Mouse (Mus musculus) heart, embryonic 11.5 days (tissue): ENCODE data around the gene Smpdl3a. TPM values are rescaled to one million over a fixed set of nuclear protein-coding genes. Genes with fewer than 3 reads are reported as not detected.

Experiments used
- ATAC-seq: fragments of 200-750 bp; cut with Nextera tagmentation; replicated peaks from 2 replicates; pipeline ENCODE4 v1.8.0; 2017; ENCODE audit warnings: moderate library complexity; ENCODE audit not compliant: insufficient number of reproducible peaks, low FRiP score, low TSS enrichment
- H3K27ac ChIP-seq: fragments of 300-500 bp; sonication (generic); 2 replicates; pipeline ENCODE4 v1.5.1; 2014; ENCODE audit warnings: mild to moderate bottlenecking, low read depth, low read length
- H3K27me3 ChIP-seq: fragments of 300-500 bp; sonication (generic); 2 replicates; pipeline ENCODE4 v1.6.1; 2014; ENCODE audit warnings: mild to moderate bottlenecking, low read length, mixed read lengths; ENCODE audit not compliant: control insufficient read depth, insufficient read depth
- H3K36me3 ChIP-seq: fragments of 300-500 bp; sonication (generic); 2 replicates; pipeline ENCODE4 v1.6.1; 2014; ENCODE audit warnings: mild to moderate bottlenecking, low read length, moderate library complexity, mixed read lengths; ENCODE audit not compliant: control insufficient read depth, insufficient read depth
- H3K4me1 ChIP-seq: fragments of 300-500 bp; sonication (generic); 2 replicates; pipeline ENCODE4 v1.6.1; 2014; ENCODE audit warnings: low read length; ENCODE audit not compliant: control insufficient read depth, insufficient read depth
- H3K4me2 ChIP-seq: fragments of 300-500 bp; sonication (generic); 2 replicates; pipeline ENCODE4 v1.6.1; 2014; ENCODE audit warnings: mild to moderate bottlenecking, moderate library complexity
- H3K4me3 ChIP-seq: fragments of 300-500 bp; sonication (generic); 2 replicates; pipeline ENCODE4 v1.5.1; 2014; ENCODE audit warnings: low read depth, low read length
- H3K9ac ChIP-seq: fragments of 300-500 bp; sonication (generic); 2 replicates; pipeline ENCODE4 v1.6.1; 2014; ENCODE audit warnings: mild to moderate bottlenecking, low read depth, low read length, moderate library complexity
- H3K9me3 ChIP-seq: fragments of 300-500 bp; sonication (generic); replicated peaks from 2 replicates; pipeline ENCODE4 v1.6.1; 2016; ENCODE audit warnings: low read length; ENCODE audit not compliant: control insufficient read depth
- WGBS: fragments of 180-500 bp; shearing (Covaris S2); extraction: QIAGEN DNeasy Blood & Tissue Kit; methylation state at CpG from one replicate; pipeline ENCODE4 v1.1.7; 2014; ENCODE audit not compliant: insufficient replicate concordance; 5-methylcytosine and 5-hydroxymethylcytosine counted together
- polyA plus RNA-seq: library from polyadenylated mRNA; unstranded; fragments of >200 nt; fragmentation: Nextera tagmentation; extraction: Ambion mirVana; gene quantifications from 2 replicates; pipeline ENCODE4 v1.2.1, GENCODE M21; 2014

Smpdl3a gene
- polyA plus RNA-seq, 1 experiment from 2014 or later = 18.5 TPM

- no peak overlapping the region for H3K9ac ChIP-seq
- no peak for ATAC-seq
- H3K4me2 ChIP-seq = no peak overlapping the region
- no peaks in the 10 kb centered on the region for H3K4me1 ChIP-seq
- no peaks in the 10 kb centered on the region for H3K9me3 ChIP-seq
- WGBS = 87% methylated on average over 1 of the region's 1 CpGs
- no peaks in the 10 kb centered on the region for H3K27me3 ChIP-seq
- no peaks in the 10 kb centered on the region for H3K36me3 ChIP-seq
- H3K27ac ChIP-seq = no peak overlapping the region
- H3K4me3 ChIP-seq = no peak overlapping the region
Observed at GRCm38 (mm10) chr10:57835094-57835493, 41.0 kb downstream of the Smpdl3a start.

GRCm38 (mm10) chr10:57835982-57836381, 41.8 kb downstream of the Smpdl3a start:
- ATAC-seq = no peak
- Histone ChIP-seq H3K27ac (no peak overlapping the region), H3K9ac (no peak overlapping the region), H3K4me2 (no peak overlapping the region), H3K4me1 (no peaks in the 10 kb centered on the region), H3K27me3 (no peaks in the 10 kb centered on the region), H3K4me3 (no peak overlapping the region), H3K9me3 (no peaks in the 10 kb centered on the region), H3K36me3 (no peaks in the 10 kb centered on the region)

- Histone ChIP-seq H3K4me1 (no peaks in the 10 kb centered on the region), H3K9me3 (no peaks in the 10 kb centered on the region), H3K4me2 (no peak overlapping the region), H3K27me3 (no peaks in the 10 kb centered on the region), H3K27ac (no peak overlapping the region), H3K9ac (no peak overlapping the region), H3K36me3 (no peaks in the 10 kb centered on the region), H3K4me3 (no peak overlapping the region)
- no peak for ATAC-seq
- 32% methylated on average over 8 of the region's 8 CpGs for WGBS
Observed at GRCm38 (mm10) chr10:57841638-57842509, 47.7 kb downstream of the Smpdl3a start.

- whole genome bisulfite sequencing = 58% methylated on average over 5 of the region's 6 CpGs
Observed at GRCm38 (mm10) chr10:57847916-57848682, 54.0 kb downstream of the Smpdl3a start.

More at GRCm38 (mm10) chr10:57847916-57848682, 54.0 kb downstream of the Smpdl3a start:
- H3K27ac ChIP-seq = no peak overlapping the region
- no peak overlapping the region for H3K4me3 ChIP-seq
- no peak overlapping the region for H3K4me2 ChIP-seq
- no peak for ATAC-seq
- H3K4me1 ChIP-seq = no peaks in the 10 kb centered on the region
- no peaks in the 10 kb centered on the region for H3K9me3 ChIP-seq
- H3K36me3 ChIP-seq = no peaks in the 10 kb centered on the region
- no peaks in the 10 kb centered on the region for H3K27me3 ChIP-seq
- H3K9ac ChIP-seq = no peak overlapping the region

Other genes starting within 250 kb of the Smpdl3a start
- gene Pkib, start 162.4 kb upstream of the Smpdl3a start, polyA plus RNA-seq = 1.7 and 1.8 TPM in 2 replicates
- gene Fabp7, start 9.5 kb upstream of the Smpdl3a start, polyA plus RNA-seq = 2.4 and 3.9 TPM in 2 replicates